Mouse (Mus musculus): ENCODE measurements around the gene Gm15262.
"Not testable (repeated sequence)": the region's sequence is repeated elsewhere in the genome, so short reads cannot be mapped to it uniquely, and the experiment has no call there.

The Gm15262 gene

DNA sequence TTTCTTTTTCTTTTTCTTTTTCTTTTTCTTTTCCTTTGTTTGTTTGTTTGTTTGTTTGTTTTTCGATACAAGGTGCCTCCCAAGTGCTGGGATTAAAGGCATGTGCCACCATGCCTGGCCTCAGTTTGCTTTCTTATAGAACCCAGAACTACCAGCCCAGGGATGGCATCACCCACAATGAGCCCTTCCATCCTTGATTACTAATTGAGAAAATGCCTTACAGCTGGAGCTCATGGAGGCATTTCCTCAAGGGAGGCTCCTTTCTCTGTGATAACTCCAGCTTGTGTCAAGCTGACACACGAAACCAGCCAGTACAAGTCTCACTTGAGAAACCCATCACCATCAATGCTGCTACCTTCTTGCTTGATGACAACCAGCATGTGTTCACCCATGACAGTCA lies at the start of gene Gm15262:
Gene Gm15262 (plus strand): TSS at position 301 of the 400 bp plus-strand sequence.
- not testable (repeated sequence) for DNase-seq

DNA sequence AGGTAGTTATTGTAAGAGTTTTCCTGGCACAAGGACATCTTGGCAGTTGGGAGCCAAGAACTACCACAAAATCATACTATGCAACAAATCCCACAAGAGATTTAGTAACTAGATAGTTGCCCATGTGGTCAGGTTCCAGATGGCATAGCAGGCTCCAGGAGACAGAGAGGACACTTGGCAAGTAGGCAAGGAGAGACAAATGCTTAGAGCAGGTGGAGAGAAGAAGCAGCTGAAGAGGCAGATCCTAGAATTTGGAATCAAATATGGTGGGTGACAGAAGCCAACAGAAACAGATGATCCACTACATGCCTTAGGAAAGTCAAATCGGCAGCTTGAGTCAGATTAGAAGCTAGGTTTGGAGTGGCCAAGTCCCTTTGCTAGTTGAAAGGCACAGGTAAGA lies 20.9 kb downstream of the Gm15262 start:
- DNase-seq: no peak

DNA sequence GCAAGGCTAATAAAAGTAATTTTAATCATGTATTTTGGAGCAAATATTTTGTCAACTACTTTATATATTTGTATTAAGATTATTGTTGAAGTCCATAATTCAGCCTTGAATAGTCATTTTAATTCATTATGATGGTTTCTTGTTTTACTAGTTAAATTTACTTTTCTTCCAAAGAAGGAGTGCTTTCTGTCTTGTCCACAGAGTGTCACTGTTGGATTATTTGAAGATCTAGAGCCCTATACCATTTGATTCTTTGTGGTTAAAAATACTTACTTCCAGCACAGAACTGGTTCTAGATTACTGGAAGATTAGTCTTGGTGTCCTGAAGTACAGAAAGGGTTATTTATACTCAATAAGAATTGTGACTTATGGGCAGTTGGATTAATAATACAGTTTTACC lies 29.2 kb downstream of the Gm15262 start:
- DNase-seq: no peak

DNA sequence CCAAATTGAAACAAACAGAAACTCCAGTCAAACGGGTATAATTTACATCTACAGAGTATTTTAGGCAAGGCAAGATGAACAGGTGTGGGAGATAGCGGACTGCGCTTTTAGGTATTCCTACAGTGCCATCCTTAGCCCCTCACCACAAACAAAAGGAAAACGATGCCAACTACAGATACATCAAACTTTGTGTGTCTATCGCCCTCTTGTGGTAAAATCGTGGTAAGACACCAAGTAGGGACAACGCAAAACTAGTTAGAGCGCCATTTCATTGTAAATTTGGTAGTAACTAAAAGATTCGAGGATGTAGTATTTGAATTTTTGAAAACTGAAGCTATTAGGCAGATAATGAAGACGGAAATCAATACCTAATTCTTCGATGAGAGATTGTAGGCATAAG lies 83.7 kb downstream of the Gm15262 start:
- no peak for DNase-seq

DNA sequence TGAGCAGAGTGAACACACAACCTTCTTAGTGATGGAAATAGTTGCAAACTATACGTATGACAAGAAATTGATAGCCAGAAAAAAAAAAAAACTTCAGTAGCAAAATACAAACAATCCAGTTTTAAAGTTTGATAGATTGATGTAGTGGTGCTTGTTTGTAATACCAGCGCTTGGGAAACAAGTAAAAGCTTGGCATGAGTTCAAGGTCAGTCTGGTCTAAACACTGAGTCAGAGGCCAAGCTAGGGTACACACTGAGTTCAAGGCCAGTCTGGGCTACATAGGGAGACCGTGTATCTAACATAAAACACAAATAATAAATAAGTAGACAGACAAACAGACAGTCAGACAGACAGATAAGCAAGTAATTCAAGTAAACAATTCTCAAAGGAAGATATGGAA lies 84.2 kb downstream of the Gm15262 start:
- no peak for DNase-seq

DNA sequence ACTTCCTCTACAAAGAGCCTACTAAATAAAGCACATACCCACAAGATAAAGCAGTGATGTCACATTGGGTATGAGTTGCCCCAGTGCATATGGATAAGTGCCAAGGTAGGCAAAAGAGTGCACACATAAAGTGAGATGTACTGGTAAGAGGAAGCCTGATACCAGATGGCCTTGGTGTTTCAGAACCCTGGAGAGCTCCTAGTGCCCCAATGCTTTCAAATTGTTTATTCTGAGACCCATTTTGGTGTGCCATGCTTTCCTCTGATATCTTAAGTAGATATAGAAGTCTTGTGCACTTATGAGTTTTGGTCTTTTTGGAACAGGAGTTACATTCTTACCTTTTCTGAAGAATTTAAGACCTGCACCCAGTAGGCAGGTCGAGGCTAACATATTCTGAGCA lies 88.3 kb downstream of the Gm15262 start:
- no peak for DNase-seq

DNA sequence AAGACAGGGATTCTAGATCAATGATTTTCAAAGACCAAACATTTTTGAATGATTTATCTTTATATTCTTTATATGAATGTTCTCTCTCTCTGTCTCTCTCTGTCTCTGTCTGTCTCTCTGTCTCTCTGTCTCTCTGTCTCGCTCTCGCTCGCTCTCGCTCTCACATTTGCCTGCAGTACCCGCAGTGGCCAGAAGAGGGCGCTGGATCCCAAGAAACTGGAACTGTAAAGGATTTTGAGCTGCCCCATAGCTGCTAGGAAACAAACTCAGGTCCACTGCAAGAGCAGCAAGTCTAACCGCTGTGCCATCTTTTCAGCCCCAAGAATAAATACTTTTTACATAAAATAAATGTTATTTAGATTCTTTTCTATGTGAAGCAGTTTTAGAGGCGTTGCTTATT lies 98.5 kb downstream of the Gm15262 start:
- DNase-seq: no peak

DNA sequence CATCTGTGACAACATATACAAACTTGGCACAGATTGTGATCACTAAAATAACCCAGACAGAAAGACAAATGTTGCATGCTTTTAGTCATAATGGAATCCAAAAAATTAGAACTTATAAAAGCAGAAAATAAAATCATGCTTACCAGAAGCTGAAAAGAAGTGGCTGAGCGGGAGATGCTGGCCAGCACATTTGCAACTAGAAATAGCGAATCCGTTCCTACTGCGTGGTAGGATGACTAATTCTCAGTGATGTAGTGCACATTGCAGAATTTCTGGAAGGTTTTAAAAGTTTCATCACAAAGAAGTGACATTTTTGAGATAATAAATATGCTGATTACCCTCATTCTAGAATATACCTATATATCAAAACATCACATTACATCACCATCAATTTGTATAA lies 100.7 kb downstream of the Gm15262 start:
- no peak for DNase-seq

DNA sequence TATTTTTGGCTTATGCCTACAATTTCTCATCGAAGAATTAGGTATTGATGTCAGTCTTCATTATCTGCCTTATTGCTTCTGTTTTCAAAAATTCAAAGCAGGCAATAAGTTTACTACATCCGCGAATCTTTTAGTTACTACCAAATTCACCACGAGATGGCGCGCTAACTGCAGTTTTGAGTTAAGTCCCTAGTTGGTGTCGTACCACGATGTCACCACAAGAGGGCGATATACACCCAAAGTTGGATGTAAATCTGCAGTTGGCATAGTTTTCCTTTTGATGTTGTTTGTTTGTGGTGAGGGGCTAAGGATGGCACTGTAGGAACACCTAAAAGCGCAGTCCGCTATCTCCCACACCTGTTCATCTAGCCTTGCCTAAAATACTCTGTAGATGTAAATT lies 111.9 kb downstream of the Gm15262 start:
- peak; percentile 37 for DNase-seq

DNA sequence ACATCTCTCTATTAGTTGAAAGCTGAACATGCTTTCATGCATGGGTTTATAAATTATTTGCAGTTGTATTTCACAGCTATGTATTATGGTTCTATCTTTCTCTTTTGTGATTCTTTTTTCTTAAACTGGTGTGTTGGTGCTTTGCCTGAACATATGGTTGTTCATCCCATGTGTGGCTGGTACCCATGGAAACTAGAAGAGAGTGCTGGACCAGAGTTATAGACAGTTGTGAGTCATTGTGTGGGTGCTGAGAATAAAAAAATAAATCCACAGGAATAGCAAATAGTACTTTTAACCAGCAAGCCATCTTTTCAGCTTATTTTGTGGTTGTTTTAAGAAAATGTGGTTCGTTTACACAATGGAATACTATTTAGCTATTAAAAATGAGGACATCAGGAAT lies 123.9 kb downstream of the Gm15262 start:
- DNase-seq: peak; percentile 27

All from right cerebral cortex, adult 18-20 months (tissue).